Mouse (Mus musculus) forebrain, embryonic 10.5 days (tissue): ENCODE results near the gene Uvrag. TPM values are rescaled to one million over a fixed set of nuclear protein-coding genes. Genes with fewer than 3 reads are reported as not detected.
A peak's percentile ranks its signal among the peaks of the same experiment; 100 is the strongest.

ENCODE experiments used
- DNase-seq: peaks from one replicate; pipeline ENCODE4 v3.0.0-alpha.2; 2017; ENCODE audit warnings: low spot score; ENCODE audit errors: extremely low spot score
- H3K27ac ChIP-seq: fragments of 300-500 bp; sonication (generic); 2 replicates; pipeline ENCODE4 v1.5.1; 2016; ENCODE audit warnings: mild to moderate bottlenecking
- H3K27me3 ChIP-seq: fragments of 300-500 bp; sonication (generic); 2 replicates; pipeline ENCODE4 v1.6.1; 2016; ENCODE audit warnings: mild to moderate bottlenecking; ENCODE audit not compliant: poor library complexity, severe bottlenecking
- H3K36me3 ChIP-seq: fragments of 300-500 bp; sonication (generic); replicated peaks from 2 replicates; pipeline ENCODE4 v1.6.1; 2016; ENCODE audit warnings: mild to moderate bottlenecking, moderate library complexity
- H3K4me1 ChIP-seq: fragments of 300-500 bp; sonication (generic); 2 replicates; pipeline ENCODE4 v1.6.1; 2016
- H3K4me3 ChIP-seq: fragments of 300-500 bp; sonication (generic); 2 replicates; pipeline ENCODE4 v1.5.1; 2016; ENCODE audit warnings: mild to moderate bottlenecking, moderate library complexity
- H3K9me3 ChIP-seq: fragments of 300-500 bp; sonication (generic); 2 replicates; pipeline ENCODE4 v1.6.1; 2016; ENCODE audit warnings: mild to moderate bottlenecking, moderate library complexity
- WGBS: fragments of 180-500 bp; shearing (Covaris S2); methylation state at CpG from one replicate; pipeline ENCODE4 v1.1.7; 2016; 5-methylcytosine and 5-hydroxymethylcytosine counted together
- polyA plus RNA-seq: library from polyadenylated mRNA; unstranded; fragments of >200 nt; fragmentation: Nextera tagmentation; extraction: Ambion mirVana; gene quantifications from 2 replicates; pipeline ENCODE4 v1.2.1, GENCODE M21; 2016

Uvrag gene
- polyA plus RNA-seq, 1 experiment from 2014 or later = 9.8 TPM

- Histone ChIP-seq H3K4me1 (peaks cover 20% of the 10 kb centered on the region), H3K36me3 (no peaks in the 10 kb centered on the region), H3K4me3 (no peak overlapping the region), H3K27me3 (no peaks in the 10 kb centered on the region), H3K27ac (no peak overlapping the region), H3K9me3 (no peaks in the 10 kb centered on the region)
- WGBS = 70% methylated on average over 7 of the region's 7 CpGs
- no peak for DNase-seq
These were observed 5.1 kb upstream of the Uvrag start for GRCm38 (mm10) chr7:99146011-99146410.

GRCm38 (mm10) chr7:99144616-99145015 lies 3.7 kb upstream of the Uvrag start:
- Histone ChIP-seq H3K27ac (no peak overlapping the region), H3K4me3 (no peak overlapping the region), H3K36me3 (no peaks in the 10 kb centered on the region), H3K4me1 (peaks cover 32% of the 10 kb centered on the region), H3K9me3 (no peaks in the 10 kb centered on the region), H3K27me3 (peaks cover 3% of the 10 kb centered on the region; the same call in 1 of the 2 replicates)
- 79% methylated on average over 11 of the region's 11 CpGs for WGBS
- DNase-seq = no peak

DNA sequence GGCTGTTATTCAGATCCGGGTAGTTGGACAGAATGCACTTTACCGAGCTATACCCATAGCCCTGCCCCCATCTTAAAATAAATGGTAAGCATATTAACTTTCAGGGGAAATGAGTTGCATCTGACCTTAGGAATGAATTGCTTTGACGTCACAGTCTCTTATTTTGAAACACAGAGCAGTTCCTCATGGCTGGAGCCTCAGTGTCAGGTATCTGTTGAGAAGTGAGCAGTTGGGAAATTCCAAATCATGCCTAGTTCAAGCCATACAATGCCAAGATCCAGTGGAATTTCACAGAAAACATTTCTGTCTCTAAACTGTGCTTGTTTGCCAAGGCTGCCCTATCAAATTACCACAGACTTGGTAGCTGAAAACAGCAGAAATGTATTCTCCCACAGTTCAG lies 2.3 kb upstream of the Uvrag start:
- H3K36me3 ChIP-seq = no peaks in the 10 kb centered on the region
- H3K27ac ChIP-seq = no peak overlapping the region
- peaks cover 39% of the 10 kb centered on the region for H3K4me1 ChIP-seq
- no peak for DNase-seq
- no peak overlapping the region for H3K4me3 ChIP-seq
- 84% methylated on average over 3 of the region's 3 CpGs for WGBS
- H3K27me3 ChIP-seq = peaks cover 7% of the 10 kb centered on the region; the same call in 1 of the 2 replicates
- no peaks in the 10 kb centered on the region for H3K9me3 ChIP-seq

- Histone ChIP-seq H3K27me3 (peaks cover 7% of the 10 kb centered on the region; the same call in 1 of the 2 replicates), H3K4me3 (peak overlapping the region; percentile 94), H3K4me1 (peaks cover 39% of the 10 kb centered on the region), H3K9me3 (no peaks in the 10 kb centered on the region), H3K27ac (peak overlapping the region; percentile 31), H3K36me3 (no peaks in the 10 kb centered on the region)
- 34% methylated on average over 12 of the region's 12 CpGs for WGBS
- no peak for DNase-seq
These were observed 1.1 kb upstream of the Uvrag start for GRCm38 (mm10) chr7:99141919-99142606.

GRCm38 (mm10) chr7:99140511-99140910 lies 430 bp downstream of the Uvrag start:
- H3K27me3 ChIP-seq = peaks cover 7% of the 10 kb centered on the region; the same call in 1 of the 2 replicates
- H3K9me3 ChIP-seq = peaks cover 3% of the 10 kb centered on the region; the same call in 1 of the 2 replicates
- peaks cover 1% of the 10 kb centered on the region; the same call in 1 of the 2 replicates for H3K36me3 ChIP-seq
- H3K4me1 ChIP-seq = peaks cover 37% of the 10 kb centered on the region
- peak overlapping the region; percentile 88 for H3K27ac ChIP-seq
- WGBS = under 1% methylated on average over 39 of the region's 39 CpGs
- DNase-seq = no peak
- H3K4me3 ChIP-seq = peak overlapping the region; percentile 94

- peaks cover 33% of the 10 kb centered on the region for H3K4me1 ChIP-seq
- 1% methylated on average over 13 of the region's 13 CpGs for WGBS
- DNase-seq = no peak
- H3K27me3 ChIP-seq = peaks cover 7% of the 10 kb centered on the region; the same call in 1 of the 2 replicates
- peaks cover 8% of the 10 kb centered on the region; the same call in 1 of the 2 replicates for H3K9me3 ChIP-seq
- H3K4me3 ChIP-seq = peak overlapping the region; percentile 94
- H3K27ac ChIP-seq = peak overlapping the region; percentile 88
- peaks cover 5% of the 10 kb centered on the region; the same call in 1 of the 2 replicates for H3K36me3 ChIP-seq
These were observed 975 bp downstream of the Uvrag start for GRCm38 (mm10) chr7:99139841-99140491.

- Histone ChIP-seq H3K4me3 (no peak overlapping the region), H3K36me3 (peaks cover 5% of the 10 kb centered on the region), H3K4me1 (peaks cover 28% of the 10 kb centered on the region), H3K9me3 (peaks cover 8% of the 10 kb centered on the region; the same call in 1 of the 2 replicates), H3K27me3 (peaks cover 7% of the 10 kb centered on the region; the same call in 1 of the 2 replicates), H3K27ac (no peak overlapping the region)
- WGBS = 97% methylated on average over 4 of the region's 4 CpGs
- no peak for DNase-seq
These were observed 3.4 kb downstream of the Uvrag start for GRCm38 (mm10) chr7:99137541-99137940.

- Histone ChIP-seq H3K27me3 (peaks cover 7% of the 10 kb centered on the region; the same call in 1 of the 2 replicates), H3K4me3 (no peak overlapping the region), H3K36me3 (peaks cover 5% of the 10 kb centered on the region), H3K4me1 (peaks cover 21% of the 10 kb centered on the region), H3K9me3 (peaks cover 8% of the 10 kb centered on the region; the same call in 1 of the 2 replicates), H3K27ac (no peak overlapping the region)
- no peak for DNase-seq
- 62% methylated on average over 6 of the region's 6 CpGs for WGBS
These were observed 4.2 kb downstream of the Uvrag start for GRCm38 (mm10) chr7:99136789-99137188.

GRCm38 (mm10) chr7:99133811-99134402 lies 7.0 kb downstream of the Uvrag start:
- Histone ChIP-seq H3K27me3 (no peaks in the 10 kb centered on the region), H3K27ac (no peak overlapping the region), H3K36me3 (peaks cover 5% of the 10 kb centered on the region), H3K4me1 (peaks cover 5% of the 10 kb centered on the region), H3K4me3 (no peak overlapping the region), H3K9me3 (peaks cover 8% of the 10 kb centered on the region; the same call in 1 of the 2 replicates)
- 94% methylated on average over 8 of the region's 8 CpGs for WGBS
- DNase-seq = no peak

- Histone ChIP-seq H3K9me3 (peaks cover 8% of the 10 kb centered on the region; the same call in 1 of the 2 replicates), H3K4me3 (no peak overlapping the region), H3K4me1 (peaks cover 18% of the 10 kb centered on the region), H3K27ac (no peak overlapping the region), H3K36me3 (peaks cover 5% of the 10 kb centered on the region), H3K27me3 (no peaks in the 10 kb centered on the region)
- 91% methylated on average over 9 of the region's 9 CpGs for WGBS
- DNase-seq = no peak
These were observed 8.3 kb downstream of the Uvrag start for GRCm38 (mm10) chr7:99132597-99132996.

DNA sequence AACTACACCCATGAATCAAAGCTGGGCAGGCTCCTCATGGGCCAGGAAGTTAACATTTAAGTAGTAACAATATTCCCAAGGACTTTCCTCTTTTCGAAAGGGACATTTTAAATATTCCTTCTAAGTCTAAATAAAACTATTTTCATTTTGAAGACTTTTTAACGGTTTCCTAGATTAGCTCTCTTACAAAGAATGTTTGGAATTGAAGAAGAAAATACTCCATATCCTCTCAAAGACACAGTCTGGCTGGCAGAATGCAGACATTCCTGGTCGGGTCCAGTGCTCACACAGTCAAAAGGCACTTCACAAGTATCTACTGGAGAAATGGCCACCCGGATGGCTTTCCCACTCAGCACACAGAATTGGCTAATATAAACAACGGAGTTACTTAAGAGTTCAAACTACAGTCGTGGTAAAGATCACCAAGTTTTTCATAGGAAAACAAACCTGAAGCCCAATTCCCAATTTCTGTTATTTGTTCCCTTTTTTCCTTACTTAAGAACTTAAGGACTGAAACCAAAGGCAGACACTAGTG lies 9.1 kb downstream of the Uvrag start:
- DNase-seq = no peak
- Histone ChIP-seq H3K4me3 (no peak overlapping the region), H3K4me1 (peaks cover 24% of the 10 kb centered on the region), H3K27ac (no peak overlapping the region), H3K36me3 (peaks cover 5% of the 10 kb centered on the region), H3K27me3 (no peaks in the 10 kb centered on the region), H3K9me3 (peaks cover 8% of the 10 kb centered on the region; the same call in 1 of the 2 replicates)
- WGBS = 85% methylated on average over 6 of the region's 6 CpGs

DNA sequence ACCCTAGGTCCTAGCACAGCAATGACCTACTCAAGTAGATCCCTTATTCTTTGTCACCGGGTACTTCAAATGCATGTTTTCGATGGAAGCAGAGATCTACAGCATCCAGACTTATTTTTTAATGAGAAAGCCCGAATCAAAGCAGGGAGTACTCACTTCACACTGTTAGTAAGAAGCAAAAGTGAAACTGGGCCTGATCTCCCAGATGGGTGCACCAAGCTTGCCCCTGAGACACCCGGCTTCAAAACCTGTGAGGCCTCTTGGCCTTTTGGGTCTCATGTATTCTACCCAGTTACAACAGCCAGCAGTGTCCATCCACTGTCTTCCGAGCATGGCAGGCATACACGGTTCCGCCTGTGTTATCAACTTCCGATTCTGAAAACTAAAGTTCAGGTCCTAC lies 12.0 kb downstream of the Uvrag start:
- Histone ChIP-seq H3K36me3 (peaks cover 11% of the 10 kb centered on the region), H3K27ac (no peak overlapping the region), H3K27me3 (no peaks in the 10 kb centered on the region), H3K4me1 (peaks cover 24% of the 10 kb centered on the region), H3K4me3 (no peak overlapping the region), H3K9me3 (peaks cover 10% of the 10 kb centered on the region; the same call in 1 of the 2 replicates)
- no peak for DNase-seq
- WGBS = 92% methylated on average over 8 of the region's 8 CpGs
